Mouse (Mus musculus) heart, adult 2 months (tissue): ENCODE data around the gene Tnfsf10.
A peak's percentile ranks its signal among the peaks of the same experiment; 100 is the strongest.

Source experiments
- CTCF ChIP-seq: fragments of 200-600 bp; IDR thresholded peaks from 2 replicates; pipeline ENCODE4 v1.8.1; 2022; ENCODE audit warnings: antibody characterized with exemption, mild to moderate bottlenecking, moderate library complexity
- EP300 ChIP-seq: fragments of 200-500 bp; IDR thresholded peaks from 2 replicates; pipeline ENCODE4 v1.6.1; 2011; ENCODE audit warnings: low read depth, low read length, control low read depth; ENCODE audit not compliant: insufficient read depth
- POLR2A ChIP-seq: fragments of 200-500 bp; IDR thresholded peaks from 2 replicates; pipeline ENCODE4 v1.6.1; 2011; ENCODE audit warnings: mild to moderate bottlenecking, low read depth, low read length, control low read depth; ENCODE audit not compliant: insufficient read depth

- TF ChIP-seq EP300: no peak
- TF ChIP-seq POLR2A: no peak
- TF ChIP-seq CTCF: peak; percentile 44
Measured at GRCm38 (mm10) chr3:27384836-27385235, 68.0 kb downstream of the Tnfsf10 start.
